Mouse (Mus musculus) B cell, adult 2 months (primary cell): ENCODE measurements at regions not wholly inside any gene's neighbourhood (a gene's known extent, or its start where the extent isn't known, plus 50 kb on each side); places are given as distances from the start of the nearest gene placed in this dataset.

Source experiments
- DNase-seq, 2 experiments: peaks; one replicate each; pipeline ENCODE4 v3.0.0; 2022

DNA sequence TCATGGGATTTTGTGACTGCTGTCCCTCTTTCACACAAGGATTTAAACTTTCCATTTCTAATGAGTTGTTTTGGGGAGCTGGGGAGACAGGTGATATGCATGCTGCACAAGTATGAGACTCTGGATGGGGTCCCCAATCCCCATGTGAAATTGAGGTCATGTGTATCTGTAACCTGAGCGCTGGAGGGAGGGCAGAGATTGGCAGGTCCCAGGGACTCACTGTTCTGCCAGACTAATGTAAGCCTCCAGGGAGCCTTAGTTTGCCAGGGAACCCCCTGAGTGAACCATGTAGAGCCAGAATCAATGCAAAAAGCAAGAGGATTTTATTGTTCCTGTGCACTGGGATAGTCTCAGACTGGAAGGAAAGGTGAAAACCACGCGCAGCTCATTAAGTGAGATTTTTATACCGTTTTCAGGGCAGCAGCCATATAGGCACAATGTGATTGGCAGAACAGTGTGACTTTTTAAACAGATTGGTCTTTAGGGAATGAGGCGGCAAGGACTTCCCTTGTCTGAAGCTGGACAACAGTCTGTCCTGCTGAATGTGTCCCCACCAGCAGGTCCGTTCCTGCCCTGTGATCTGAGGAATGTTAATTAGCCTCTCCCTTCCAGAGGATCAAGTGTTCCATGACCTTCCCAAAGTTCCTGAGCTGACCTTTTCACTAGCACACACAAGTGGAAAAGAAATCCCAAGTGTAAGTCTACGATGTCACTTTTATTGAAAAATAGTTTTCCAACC lies 59.9 kb upstream of the Oxgr1 start:
- no peak for DNase-seq

DNA sequence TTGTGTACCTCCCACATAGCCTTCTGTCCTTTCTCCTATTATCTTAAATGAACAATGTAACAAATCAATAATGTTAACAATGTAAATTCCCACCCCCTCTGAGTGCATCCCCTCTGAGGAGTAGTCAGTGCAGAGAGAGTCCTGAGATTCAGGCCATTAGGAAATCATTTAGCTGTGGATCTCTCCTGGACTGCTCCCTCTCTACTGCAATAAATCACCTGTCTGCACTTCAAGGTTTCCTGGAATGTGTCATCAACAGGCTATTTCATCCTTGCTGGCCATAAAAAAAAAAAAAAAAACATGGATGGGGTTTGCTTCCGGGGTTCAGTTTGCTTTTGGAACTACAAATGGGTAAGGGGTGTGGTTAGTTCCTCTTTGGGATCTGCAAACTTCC lies 60.5 kb upstream of the Oxgr1 start:
- no peak for DNase-seq

DNA sequence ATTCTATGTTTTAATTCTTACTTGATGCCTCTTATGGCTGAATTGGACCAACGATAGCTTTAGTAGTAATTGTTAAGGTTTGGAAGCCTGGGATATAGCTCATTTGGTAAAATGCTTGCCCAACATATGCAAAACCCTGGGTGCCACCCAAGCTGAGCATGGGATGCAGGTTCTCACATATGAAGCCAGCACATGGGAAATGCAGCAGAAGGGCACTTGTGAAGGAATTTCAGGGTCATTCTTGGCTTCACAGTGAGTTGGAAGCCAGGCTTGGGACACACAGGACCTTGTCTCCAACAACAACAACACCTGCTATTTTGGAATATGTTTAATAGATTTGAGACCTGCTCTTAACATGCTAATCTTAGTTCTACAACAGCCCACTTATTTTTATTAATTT lies 67.6 kb upstream of the Oxgr1 start:
- DNase-seq = no peak

DNA sequence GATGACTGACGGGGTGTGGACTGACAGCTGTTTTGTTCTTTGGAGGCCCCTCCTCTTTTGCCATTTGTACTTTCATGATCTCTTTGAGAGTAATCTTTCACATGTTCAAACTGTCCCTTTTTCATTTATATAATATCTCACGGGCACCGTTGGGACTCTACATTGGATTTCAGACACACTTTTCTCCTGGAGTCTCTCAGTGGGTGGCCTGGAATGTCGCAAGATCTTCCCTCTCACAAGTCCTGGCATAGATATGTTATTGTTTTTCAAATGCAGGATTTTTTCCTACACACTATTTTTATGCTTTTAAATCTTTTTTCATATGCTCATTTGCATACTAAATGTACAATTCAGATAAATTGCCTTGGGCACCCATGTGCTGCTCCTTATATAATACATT lies 71.1 kb upstream of the Oxgr1 start:
- DNase-seq = no peak

DNA sequence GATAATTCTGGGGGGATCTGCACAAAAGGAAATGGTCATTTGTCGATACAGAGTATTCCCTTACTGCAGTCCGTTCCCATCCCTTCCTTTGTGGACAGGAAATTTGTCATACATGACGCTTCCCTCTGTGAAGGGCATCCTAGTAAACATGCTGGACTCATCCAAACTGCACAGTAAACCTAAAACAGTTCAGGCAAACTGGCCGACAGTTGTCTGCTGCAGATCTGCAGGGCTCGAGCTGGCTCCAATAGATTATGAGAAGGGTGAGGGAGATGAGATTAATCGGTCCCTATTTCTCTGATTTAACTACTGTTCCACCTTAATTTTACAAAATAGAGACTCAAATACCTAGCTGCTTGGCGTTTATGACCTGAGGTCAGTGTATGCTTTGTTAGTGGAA lies 76.3 kb upstream of the Oxgr1 start:
- DNase-seq = no peak

DNA sequence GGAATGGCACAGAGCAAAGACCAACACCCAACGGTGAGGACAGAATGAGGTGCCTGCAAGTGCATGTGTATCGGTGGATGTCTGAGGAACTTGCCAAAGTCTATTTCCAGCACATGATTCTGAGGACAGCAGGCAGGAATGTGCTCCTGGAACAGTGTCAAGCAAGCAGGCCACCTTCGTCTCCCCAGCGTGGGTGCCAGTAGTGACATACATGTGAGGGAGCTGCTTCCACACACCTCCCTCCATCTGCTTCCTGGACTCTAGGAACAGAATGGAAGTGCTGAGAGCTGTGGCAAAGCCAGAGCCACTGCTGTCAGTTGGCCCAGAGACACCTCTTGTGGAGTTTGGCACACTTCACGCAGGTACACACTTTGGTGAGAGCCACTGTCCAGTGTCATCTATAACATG lies 76.9 kb upstream of the Oxgr1 start:
- DNase-seq = no peak

DNA sequence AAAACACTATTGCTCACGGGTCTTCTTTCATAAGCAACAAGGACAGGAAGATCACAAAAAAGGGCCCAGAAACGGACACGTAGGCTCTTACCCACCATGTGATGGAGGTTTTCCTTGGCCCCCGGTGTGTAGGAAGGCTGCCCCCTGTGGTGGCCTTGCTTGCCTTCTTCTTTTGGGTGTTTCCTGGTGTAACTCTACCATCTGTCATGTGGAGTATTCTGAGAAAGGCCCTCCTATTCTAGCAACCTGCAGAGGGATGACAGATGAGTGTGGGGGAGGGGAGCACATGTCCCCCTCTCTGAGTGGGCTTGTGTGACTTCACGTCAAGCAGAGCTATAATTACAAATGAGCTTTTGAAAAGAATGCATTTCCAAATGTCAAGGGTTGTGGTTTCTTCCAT lies 77.3 kb upstream of the Oxgr1 start:
- DNase-seq = no peak

DNA sequence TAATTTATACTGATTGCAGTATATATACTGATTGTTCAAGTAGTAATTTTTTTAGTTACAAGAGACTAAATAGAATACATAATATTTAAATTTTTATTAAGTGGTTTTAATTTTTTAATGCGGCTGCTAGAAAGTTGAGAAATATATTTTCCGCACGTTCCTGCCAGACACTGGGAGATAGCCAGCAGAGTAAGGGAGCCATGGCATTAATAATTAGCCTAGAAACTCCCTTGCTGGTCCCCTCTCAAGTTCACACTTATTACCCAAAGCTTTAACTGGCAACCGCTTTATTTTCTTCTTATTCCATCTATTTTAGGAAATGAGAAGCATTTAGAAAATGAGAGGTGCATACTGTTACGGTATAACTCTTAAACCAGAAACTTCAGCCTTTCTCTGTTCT lies 78.0 kb upstream of the Oxgr1 start:
- DNase-seq = no peak

DNA sequence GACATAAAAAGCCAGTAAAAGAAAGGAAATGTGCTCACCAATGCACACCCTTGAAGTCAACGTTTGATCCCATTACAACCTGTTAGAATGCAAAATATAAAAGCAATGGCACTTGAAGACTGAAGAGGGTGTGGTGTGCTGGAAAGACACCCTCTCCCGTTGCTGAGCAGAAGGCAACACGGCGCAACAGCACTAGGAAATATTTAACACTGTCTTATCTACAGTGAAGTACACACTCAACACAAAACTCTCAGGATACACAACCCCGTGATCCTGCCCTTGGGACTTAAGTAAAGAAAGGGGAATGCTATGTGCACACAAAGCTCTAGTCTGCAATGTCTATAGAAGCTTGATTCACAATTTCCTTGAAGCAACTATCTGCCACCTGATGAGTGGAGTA lies 83.1 kb upstream of the Oxgr1 start:
- DNase-seq = no peak

DNA sequence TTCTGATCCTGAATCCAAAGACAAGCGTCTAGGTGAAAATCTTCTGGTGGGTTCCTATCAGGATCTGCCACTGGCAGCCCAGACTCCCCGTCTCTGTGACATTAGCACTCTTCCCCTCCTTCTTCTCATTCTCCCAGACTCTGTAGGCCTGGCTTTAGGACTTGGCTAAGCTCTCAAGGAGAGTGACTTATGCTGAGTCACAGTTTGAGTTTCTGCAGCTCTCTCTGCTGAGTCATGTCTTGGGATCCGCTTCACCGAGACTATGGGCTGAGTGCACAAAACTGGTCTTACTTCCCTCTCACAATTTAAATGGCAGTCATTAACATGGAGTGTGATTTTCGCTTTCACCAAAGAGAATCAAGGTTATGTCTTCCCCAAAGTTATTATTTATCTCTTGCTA lies 85.2 kb upstream of the Oxgr1 start:
- no peak for DNase-seq

DNA sequence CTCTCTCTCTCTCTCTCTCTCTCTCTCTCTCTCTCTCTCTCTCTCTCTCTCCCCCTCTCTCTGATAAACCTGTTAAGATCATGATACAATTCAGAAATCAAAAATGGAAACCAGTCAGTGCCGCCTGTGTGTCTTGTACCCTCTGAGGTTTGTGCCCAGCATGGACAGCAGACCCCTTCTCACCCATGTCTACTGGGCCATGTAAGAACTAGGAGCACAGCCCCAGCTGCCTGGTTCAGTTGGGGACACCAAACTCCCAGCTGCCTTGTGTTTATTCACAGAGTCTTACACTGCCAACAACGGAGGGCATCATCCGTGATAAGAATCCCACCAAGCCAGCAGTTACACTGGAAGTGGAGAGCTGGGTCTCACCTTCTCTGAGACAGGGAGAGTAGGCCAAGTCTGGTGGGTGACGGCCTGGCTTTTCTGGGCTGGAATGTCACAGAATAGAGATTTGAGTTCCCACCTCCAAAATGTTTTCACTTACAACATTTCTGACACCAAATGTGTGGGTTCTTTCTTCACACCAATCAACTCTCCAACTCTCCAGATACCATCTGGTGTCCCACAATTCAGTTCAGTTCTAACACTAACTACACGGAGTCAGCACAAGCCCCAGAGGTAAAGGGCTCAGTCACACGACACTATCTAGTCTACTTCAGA lies 92.2 kb upstream of the Oxgr1 start:
- no peak for DNase-seq

DNA sequence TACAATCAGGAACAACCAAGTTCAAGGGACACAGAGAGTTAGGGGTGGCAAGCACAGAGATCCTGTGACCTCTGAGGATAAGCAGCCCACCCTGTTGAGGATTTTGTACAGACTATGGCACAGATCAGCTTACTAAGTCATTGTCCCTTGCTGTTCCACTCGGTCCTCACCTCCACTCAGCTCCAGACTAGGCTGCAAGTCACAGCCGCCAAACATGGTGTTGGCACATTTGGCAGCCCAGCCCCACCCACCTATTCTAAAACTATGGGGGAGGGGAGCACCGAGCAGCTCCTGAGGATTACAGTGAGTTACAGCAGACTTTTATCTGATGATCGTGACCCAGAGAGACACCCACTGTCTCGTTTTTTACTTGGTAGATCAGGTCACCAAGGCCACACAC lies 93.0 kb upstream of the Oxgr1 start:
- DNase-seq = no peak

DNA sequence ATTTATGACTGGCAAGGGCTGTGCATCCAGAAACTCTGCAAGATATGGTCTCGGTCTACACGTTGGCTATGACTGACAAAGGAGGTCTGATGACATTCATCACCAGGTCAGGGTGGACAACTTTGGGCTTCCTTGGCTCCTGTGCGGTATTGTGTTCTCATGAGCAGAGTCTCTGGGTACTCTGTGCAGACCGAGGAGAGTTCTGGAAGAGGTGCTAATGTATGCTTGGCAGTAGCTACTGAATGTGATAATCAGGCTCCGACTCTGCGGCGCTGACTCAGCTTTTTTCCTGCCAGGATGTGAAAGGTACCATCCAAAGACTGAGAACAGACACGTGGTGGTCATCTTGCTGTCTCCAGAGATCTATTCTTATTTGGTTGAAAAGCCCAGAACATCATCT lies 94.5 kb upstream of the Oxgr1 start:
- DNase-seq = no peak

DNA sequence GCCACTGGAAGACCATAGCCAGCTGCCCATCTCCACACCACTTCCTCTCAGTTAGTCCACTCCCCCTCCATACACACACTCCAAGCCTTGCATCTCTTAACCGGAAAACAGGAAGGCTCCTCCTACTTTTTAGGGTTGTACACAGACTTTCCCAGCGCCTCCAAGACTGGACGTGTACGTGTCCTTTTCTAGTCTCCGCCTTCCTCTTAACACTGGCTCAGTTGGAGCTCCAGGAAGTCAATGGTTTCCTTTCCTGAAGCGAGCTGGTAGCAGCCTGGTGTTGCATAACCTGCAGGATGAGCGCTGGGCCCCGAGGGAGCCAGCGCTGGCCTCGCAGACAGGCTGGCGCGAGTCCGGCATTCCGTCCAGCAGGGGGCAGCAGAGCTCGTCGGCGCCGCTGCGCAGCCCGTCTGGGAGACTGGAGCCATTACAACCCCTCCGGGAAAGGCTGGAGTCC lies 95.5 kb upstream of the Oxgr1 start:
- peak; percentile 84 to 87 for DNase-seq

DNA sequence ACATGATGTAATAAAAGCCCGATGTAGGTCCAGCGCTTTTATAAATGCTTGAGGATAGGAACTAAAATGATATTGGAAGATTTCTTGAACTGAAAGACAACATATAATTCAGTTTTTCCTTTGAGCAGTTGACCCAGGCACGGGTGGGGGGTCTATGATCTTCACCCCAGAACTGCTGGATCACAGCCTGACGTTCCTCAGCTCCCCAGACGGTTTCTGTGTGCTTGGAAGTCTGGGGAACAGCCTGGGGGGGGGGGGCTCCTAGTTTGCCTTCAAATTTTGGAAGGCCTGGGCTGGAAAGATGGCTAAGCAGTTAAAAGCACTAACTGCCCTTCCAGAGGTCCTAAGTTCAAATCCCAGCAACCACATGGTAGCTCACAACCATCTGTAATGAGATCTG lies 96.3 kb upstream of the Oxgr1 start:
- DNase-seq = no peak

DNA sequence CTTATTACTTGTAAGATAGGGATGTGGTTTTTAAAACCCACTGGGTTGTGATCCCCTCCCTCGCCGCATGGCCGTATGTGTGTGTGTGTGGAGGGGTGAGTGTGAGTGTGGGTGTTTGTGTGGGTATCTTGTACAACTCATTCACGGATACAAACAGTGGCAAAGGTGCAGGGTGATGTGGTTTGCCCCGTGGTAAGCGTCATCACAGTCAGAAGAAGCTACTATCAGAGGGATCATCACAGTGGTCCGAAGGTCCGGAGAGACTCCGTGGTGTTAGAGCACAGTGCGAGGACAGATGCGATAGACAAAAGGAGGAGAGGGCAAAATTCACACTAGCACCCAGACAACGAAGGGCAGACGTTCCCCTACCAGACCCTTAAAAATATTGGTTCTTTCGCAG lies 97.0 kb upstream of the Oxgr1 start:
- DNase-seq = no peak

DNA sequence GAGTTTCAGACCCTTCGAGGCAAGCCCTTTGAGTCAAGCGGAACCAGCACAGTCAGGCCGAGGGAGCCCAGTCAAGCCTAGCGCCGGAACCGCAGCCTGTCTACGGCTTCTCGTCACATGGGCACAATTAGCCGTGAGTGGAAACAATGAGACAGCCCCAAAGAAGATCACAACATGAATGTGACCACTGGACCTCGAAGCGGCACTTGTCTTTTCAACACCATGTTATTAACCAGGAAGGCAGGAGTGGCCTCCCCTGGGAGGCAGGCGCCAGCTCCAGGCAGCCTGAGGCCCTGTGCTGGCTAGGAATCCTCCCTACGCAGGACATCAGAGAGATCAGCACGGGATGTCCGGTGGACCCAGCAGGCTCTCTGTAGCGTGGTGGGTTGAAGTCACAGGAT lies 97.4 kb upstream of the Oxgr1 start:
- DNase-seq = no peak

DNA sequence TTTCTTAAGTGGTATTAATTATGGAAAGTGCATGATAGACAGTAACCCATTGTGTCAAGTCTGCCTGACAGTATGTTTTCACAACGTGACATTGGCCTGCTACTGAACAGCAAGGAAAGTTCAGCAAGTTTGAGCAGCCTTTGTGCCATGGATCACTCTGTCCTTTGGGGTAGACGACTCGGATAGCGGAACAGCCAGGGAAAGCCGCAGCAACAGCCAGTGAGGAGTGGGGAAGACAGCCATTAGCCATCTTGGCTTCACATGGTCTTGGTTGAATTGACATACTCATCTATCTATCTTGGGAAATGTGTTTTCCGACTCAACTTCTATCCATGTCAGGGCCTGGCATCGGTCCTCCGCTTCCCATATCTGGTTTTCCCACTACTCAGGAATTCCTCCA lies 98.0 kb upstream of the Oxgr1 start:
- no peak for DNase-seq

DNA sequence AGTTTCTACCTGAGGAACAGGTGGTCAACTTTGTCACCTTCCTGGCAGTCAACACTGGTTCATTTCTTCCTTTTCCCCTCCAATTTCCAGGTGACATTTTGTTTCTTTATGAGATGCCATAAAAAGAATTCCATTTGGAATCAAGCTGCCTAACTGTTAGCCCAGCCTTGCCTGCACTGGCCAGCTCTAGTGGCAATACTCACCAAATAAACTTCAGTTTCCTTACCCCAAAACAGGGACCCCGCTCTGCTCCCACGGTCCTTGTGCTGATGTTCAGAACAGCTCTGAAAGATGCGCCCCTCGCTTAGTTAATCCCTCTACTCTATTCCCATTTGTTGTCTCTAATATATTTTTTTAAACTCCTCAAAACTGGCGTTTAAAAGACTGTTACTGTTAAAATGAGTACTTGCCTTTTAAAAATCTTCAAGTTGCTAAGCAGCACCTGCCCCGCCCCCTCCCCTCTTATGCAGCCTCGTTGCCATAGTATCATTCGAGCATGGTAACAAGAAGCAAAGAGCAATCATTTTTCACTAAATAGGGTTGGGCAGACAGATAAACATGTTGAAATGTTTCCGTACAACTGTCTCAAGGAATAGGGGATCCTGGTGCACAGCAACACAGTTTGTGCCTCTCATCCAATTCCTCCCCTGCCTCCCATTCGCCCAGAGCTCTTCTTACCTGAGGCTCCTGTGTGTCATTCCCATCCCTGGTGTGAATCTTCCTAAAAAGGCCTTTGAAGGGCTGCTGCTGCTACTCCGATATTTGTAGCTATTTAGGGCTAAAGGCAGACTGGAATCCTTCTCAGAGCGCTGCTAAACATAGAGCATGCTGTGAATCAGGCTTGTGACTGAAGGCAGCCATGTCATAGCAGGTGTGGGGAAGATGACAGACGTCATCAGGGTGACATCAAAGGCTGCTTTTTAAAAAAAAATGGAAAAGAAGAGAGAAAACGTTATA lies 98.8 kb upstream of the Oxgr1 start:
- no peak for DNase-seq

DNA sequence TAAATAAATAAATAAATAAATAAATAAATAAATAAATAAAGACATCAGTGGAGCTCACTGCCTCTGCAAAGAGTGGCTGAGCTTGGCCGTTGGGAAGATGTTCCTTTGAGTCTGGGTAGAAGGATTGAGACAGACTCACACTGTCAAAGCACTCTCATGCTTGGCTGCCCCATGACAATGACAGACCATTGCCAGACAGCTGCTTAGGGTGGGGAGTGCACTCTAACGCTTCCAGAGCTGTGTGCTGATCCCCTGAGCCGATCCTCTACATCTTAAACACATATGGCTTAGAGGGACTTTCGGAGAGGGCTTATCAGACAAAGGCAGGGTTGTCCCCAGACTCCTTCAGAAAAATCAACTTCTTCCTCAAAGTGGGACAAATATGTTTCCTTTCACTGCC lies 100.0 kb upstream of the Oxgr1 start:
- no peak for DNase-seq

DNA sequence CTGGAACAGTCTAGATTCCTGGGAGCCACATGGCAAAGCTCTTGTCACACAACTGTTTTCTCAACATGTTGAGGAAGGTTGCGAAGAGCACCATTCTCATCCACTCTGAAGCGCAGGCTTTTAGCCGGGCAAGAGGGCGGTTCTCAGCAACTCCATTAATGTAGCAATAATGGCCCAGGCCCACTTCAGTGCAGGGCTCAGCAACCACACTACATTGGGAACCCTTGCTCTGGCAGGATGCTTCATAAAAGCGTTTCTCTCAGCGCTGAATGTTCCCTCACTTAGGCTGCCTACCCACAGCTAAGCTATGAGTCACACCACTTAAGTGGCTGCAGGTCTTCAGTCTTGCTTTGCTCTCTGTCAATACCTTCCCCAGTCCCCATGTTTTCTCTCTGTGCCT lies 102.2 kb upstream of the Oxgr1 start:
- DNase-seq = no peak

DNA sequence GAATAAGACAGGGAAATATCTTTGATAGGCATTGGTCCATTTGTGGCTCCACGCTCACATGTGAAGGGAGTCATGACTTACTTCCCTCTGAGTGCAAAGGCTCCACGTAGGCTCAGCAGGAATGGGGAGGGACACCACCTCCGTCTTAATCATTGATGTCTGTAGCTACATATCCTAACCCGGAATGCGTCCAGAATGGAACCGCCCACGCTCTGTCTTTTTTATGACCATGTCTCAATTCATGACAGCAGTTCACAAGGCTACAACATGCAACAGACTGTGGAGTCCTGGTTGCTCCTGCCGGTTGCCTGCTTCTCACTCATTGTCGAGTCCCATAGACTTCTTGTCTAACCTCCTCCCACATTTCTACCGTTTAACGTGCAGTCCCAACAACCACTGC lies 104.1 kb upstream of the Oxgr1 start:
- DNase-seq = no peak

DNA sequence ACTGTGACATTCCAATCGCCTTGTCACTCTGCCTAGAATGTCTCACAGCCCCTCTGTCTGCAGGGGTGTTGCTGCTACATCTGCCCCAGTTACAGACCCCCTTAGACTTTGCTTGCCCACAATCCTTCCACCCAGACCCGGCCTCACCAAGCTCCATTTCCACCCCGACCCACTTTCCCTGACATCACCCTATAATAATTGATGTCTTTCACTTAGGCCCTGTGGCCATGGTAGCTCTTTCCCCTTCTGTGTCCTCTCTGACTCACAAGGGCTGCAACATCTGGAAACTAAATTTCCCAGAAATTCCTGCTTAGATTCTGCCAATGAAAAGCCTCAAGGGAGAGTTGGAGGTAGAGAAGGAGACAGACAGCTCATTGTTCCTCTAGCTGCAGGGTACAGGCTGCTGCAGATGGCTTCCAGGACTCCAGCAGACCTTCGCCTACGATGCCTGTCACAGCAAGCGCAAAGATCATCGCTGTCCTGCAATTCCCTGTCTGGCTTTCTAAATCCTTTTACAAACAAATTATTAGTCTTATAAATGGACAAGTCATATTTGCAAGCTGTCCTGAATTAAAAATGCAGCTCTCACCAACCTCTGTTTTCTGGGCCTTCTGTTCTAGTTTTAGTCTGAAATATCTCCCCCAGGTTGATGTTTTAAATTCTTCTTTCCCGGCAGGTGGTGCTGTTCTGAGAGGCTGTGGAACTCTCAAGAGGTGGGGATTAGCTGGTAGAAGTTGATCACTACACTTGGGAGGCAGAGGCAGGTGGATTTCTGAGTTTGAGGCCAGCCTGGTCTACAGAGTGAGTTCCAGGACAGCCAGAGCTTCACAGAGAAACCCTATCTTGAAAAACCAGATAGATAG lies 104.9 kb upstream of the Oxgr1 start:
- DNase-seq = no peak
